Mouse (Mus musculus) MEL (cell line): Measurements from ENCODE around the gene Xpnpep2. TPM values are rescaled to one million over a fixed set of nuclear protein-coding genes. Genes with fewer than 3 reads are reported as not detected.

ENCODE experiments used
- DNase-seq: peaks from one replicate; pipeline ENCODE4 v3.0.0; 2011; ENCODE audit warnings: low read depth, low spot score
- H3K27ac ChIP-seq: 2 replicates; pipeline ENCODE4 v1.5.1; 2012; ENCODE audit warnings: low read depth, mild to moderate bottlenecking, control low read depth, low read length, moderate library complexity; ENCODE audit not compliant: control insufficient read depth
- H3K27me3 ChIP-seq, 2 experiments: fragments of 150-350 bp in 1 of 2; sonication (generic) in 1 of 2; 2 replicates each; pipeline ENCODE4 v1.6.1; 2012; ENCODE audit warnings: low read length in 2 of 2, mild to moderate bottlenecking in 2 of 2, improper control_type of control experiment in 1 of 2, moderate library complexity in 1 of 2; ENCODE audit not compliant: insufficient read depth in 2 of 2, control insufficient read depth in 1 of 2
- H3K36me3 ChIP-seq, 2 experiments: 2 replicates each; pipeline ENCODE4 v1.6.1; 2012 to 2014; ENCODE audit warnings: low read length in 2 of 2, improper control_type of control experiment in 1 of 2, inconsistent platforms in 1 of 2, mild to moderate bottlenecking in 1 of 2; ENCODE audit not compliant: insufficient read depth in 2 of 2, control insufficient read depth in 1 of 2
- H3K4me1 ChIP-seq, 2 experiments: fragments of 150-350 bp in 1 of 2; sonication (generic) in 1 of 2; 2 replicates each; pipeline ENCODE4 v1.6.1; 2012; ENCODE audit warnings: low read length in 2 of 2, improper control_type of control experiment in 1 of 2, mild to moderate bottlenecking in 1 of 2; ENCODE audit not compliant: insufficient read depth in 2 of 2, control insufficient read depth in 1 of 2
- H3K4me3 ChIP-seq, 2 experiments: fragments of 150-350 bp in 1 of 2; sonication (generic) in 1 of 2; 2 replicates each; pipeline ENCODE4 v1.5.1; 2012; ENCODE audit warnings: low read depth in 2 of 2, low read length in 2 of 2, mild to moderate bottlenecking in 2 of 2, moderate library complexity in 2 of 2, control low read depth in 1 of 2, improper control_type of control experiment in 1 of 2; ENCODE audit not compliant: control insufficient read depth in 1 of 2, insufficient read depth in 1 of 2
- H3K79me2 ChIP-seq: 2 replicates; pipeline ENCODE4 v1.6.1; 2012; ENCODE audit warnings: mild to moderate bottlenecking, low read length, moderate library complexity; ENCODE audit not compliant: control insufficient read depth, poor library complexity, insufficient read depth
- H3K9ac ChIP-seq: 2 replicates; pipeline ENCODE4 v1.6.1; 2012; ENCODE audit warnings: low read depth, mild to moderate bottlenecking, control low read depth, low read length, moderate library complexity; ENCODE audit not compliant: control insufficient read depth, poor library complexity, severe bottlenecking
- H3K9me3 ChIP-seq: fragments of 150-350 bp; sonication (generic); replicated peaks from 2 replicates; pipeline ENCODE4 v1.6.1; 2012; ENCODE audit warnings: mild to moderate bottlenecking, low read length, improper control_type of control experiment, moderate library complexity; ENCODE audit not compliant: insufficient read depth
- BHLHE40 ChIP-seq: IDR thresholded peaks from 2 replicates; pipeline ENCODE4 v1.6.1; 2012; ENCODE audit warnings: low read depth, mild to moderate bottlenecking, inconsistent platforms, low read length, improper control_type of control experiment, borderline replicate concordance
- CHD1 ChIP-seq: IDR thresholded peaks from 2 replicates; pipeline ENCODE4 v1.6.1; 2012; ENCODE audit warnings: low read depth, mild to moderate bottlenecking, inconsistent platforms, low read length, improper control_type of control experiment
- CTCF ChIP-seq, 3 experiments: IDR thresholded peaks in 2 of 3; conservative IDR thresholded peaks in 1 of 3; 2 replicates each; pipeline ENCODE4 v1.5.1; 2011 to 2012; ENCODE audit warnings: low read length in 3 of 3, low read depth in 2 of 3, mild to moderate bottlenecking in 2 of 3, improper control_type of control experiment in 1 of 3, inconsistent platforms in 1 of 3, mixed read lengths in 1 of 3, moderate library complexity in 1 of 3; ENCODE audit not compliant: control insufficient read depth in 1 of 3, insufficient read depth in 1 of 3, poor library complexity in 1 of 3, severe bottlenecking in 1 of 3
- EP300 ChIP-seq, 2 experiments: IDR thresholded peaks; 2 replicates each; pipeline ENCODE4 v1.6.1; 2011; ENCODE audit warnings: improper control_type of control experiment in 2 of 2, low read length in 2 of 2, low read depth in 1 of 2, mild to moderate bottlenecking in 1 of 2
- ETS1 ChIP-seq: IDR thresholded peaks from 2 replicates; pipeline ENCODE4 v1.6.1; 2012; ENCODE audit warnings: low read depth, mild to moderate bottlenecking, inconsistent platforms, low read length, improper control_type of control experiment, moderate library complexity
- GATA1 ChIP-seq: IDR thresholded peaks from 2 replicates; pipeline ENCODE4 v1.6.1; 2011; ENCODE audit warnings: low read depth, low read length, improper control_type of control experiment
- JUND ChIP-seq: IDR thresholded peaks from 2 replicates; pipeline ENCODE4 v1.6.1; 2011; ENCODE audit warnings: low read depth, mild to moderate bottlenecking, improper control_type of control experiment, low read length
- MAX ChIP-seq: IDR thresholded peaks from 2 replicates; pipeline ENCODE4 v1.6.1; 2011; ENCODE audit warnings: low read length, improper control_type of control experiment
- MAZ ChIP-seq: IDR thresholded peaks from 2 replicates; pipeline ENCODE4 v1.6.1; 2012; ENCODE audit warnings: low read depth, mild to moderate bottlenecking, inconsistent platforms, low read length, improper control_type of control experiment
- MEF2A ChIP-seq: IDR thresholded peaks from 2 replicates; pipeline ENCODE4 v1.6.1; 2014; ENCODE audit warnings: low read depth, mild to moderate bottlenecking, inconsistent platforms, low read length, improper control_type of control experiment; ENCODE audit not compliant: poor library complexity, insufficient replicate concordance, severe bottlenecking; ENCODE audit errors: extremely low read depth
- MXI1 ChIP-seq: IDR thresholded peaks from 2 replicates; pipeline ENCODE4 v1.6.1; 2011; ENCODE audit warnings: mild to moderate bottlenecking, low read depth, low read length, improper control_type of control experiment
- MYB ChIP-seq: IDR thresholded peaks from 2 replicates; pipeline ENCODE4 v1.6.1; 2011; ENCODE audit warnings: mild to moderate bottlenecking, low read depth, low read length, improper control_type of control experiment
- MYC ChIP-seq: IDR thresholded peaks from 2 replicates; pipeline ENCODE4 v1.6.1; 2011; ENCODE audit warnings: low read depth, mild to moderate bottlenecking, low read length, improper control_type of control experiment, moderate library complexity
- POLR2AphosphoS5 ChIP-seq: IDR thresholded peaks from 2 replicates; pipeline ENCODE4 v1.6.1; 2012; ENCODE audit warnings: low read depth, borderline replicate concordance, mild to moderate bottlenecking, inconsistent platforms, low read length, moderate library complexity, mixed read lengths
- RCOR1 ChIP-seq: IDR thresholded peaks from 2 replicates; pipeline ENCODE4 v1.6.1; 2012; ENCODE audit warnings: low read depth, mild to moderate bottlenecking, inconsistent platforms, low read length, improper control_type of control experiment
- SIN3A ChIP-seq: IDR thresholded peaks from 2 replicates; pipeline ENCODE4 v1.6.1; 2012; ENCODE audit warnings: low read length, improper control_type of control experiment, inconsistent platforms
- SMC3 ChIP-seq: IDR thresholded peaks from 2 replicates; pipeline ENCODE4 v1.6.1; 2011; ENCODE audit warnings: low read depth, low read length, improper control_type of control experiment
- TAL1 ChIP-seq: IDR thresholded peaks from 2 replicates; pipeline ENCODE4 v1.6.1; 2012; ENCODE audit warnings: mild to moderate bottlenecking, inconsistent platforms, low read length, moderate library complexity, mixed read lengths
- TCF12 ChIP-seq: IDR thresholded peaks from 2 replicates; pipeline ENCODE4 v1.6.1; 2014; ENCODE audit warnings: low read depth, mild to moderate bottlenecking, inconsistent platforms, low read length, improper control_type of control experiment, moderate library complexity
- USF1 ChIP-seq: IDR thresholded peaks from 2 replicates; pipeline ENCODE4 v1.6.1; 2014; ENCODE audit warnings: low read depth, mild to moderate bottlenecking, inconsistent platforms, low read length, improper control_type of control experiment, moderate library complexity
- USF2 ChIP-seq, 2 experiments: IDR thresholded peaks; 2 replicates each; pipeline ENCODE4 v1.6.1; 2011 to 2012; ENCODE audit warnings: improper control_type of control experiment in 2 of 2, low read length in 2 of 2, borderline replicate concordance in 1 of 2, inconsistent platforms in 1 of 2, low read depth in 1 of 2, mild to moderate bottlenecking in 1 of 2; ENCODE audit not compliant: insufficient read depth in 1 of 2
- ZC3H11A ChIP-seq: IDR thresholded peaks from 2 replicates; pipeline ENCODE4 v1.6.1; 2012; ENCODE audit warnings: low read depth, mild to moderate bottlenecking, inconsistent platforms, low read length, improper control_type of control experiment
- polyA plus RNA-seq, 2 experiments: library from polyadenylated mRNA; stranded (reverse) in 1 of 2; unstranded in 1 of 2; fragments of >175 nt in 1 of 2; fragments of >200 nt in 1 of 2; gene quantifications; 2 replicates each; pipeline versions ENCODE4 v1.2.1 to v1.2.4; 2012; ENCODE audit warnings: low replicate concordance in 2 of 2, low read depth in 1 of 2; ENCODE audit not compliant: insufficient read length in 2 of 2, insufficient read depth in 1 of 2, missing spikeins in 1 of 2
- total RNA-seq: library from RNA; depleted of rRNA; stranded (reverse); fragments of 300-350 nt; gene quantifications from 2 replicates; pipeline ENCODE4 v1.2.3, GENCODE M21; 2012

Gene Xpnpep2
- total and polyA plus RNA-seq, 3 experiments: 0.31 to 1.9 TPM; not detected in 1

DNA sequence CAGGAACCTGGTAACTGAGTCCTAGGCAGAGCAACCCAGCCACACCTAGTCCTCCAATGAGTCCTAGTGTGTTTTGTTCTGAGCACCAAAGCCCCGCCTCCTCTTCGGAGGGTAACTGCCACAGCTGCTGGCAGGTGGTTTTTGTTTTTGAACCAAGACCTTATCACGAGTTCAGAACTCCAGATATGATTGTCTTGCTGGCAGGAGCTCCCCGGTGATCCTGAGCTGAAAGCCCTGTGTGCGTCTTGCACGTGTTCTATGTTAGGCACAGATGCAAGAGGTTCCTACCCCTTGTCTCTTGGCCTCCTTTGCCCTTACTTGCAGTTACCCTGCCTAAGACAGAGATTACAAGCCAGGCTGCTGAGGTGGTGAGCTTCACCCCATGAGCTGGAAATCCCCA lies 33.0 kb downstream of the Xpnpep2 start:
- no peaks in the 10 kb centered on the region for H3K9me3 ChIP-seq
- TF ChIP-seq MYB (no peak), POLR2AphosphoS5 (no peak), RCOR1 (0 out of 2 replicates have a peak, but pooled peaks have one; percentile 16), GATA1 (0 out of 2 replicates have a peak, but pooled peaks have one; percentile 31), MYC (0 out of 2 replicates have a peak, but pooled peaks have one; percentile 44), USF1 (peak; percentile 44; the same call in 1 of the 2 replicates), ZC3H11A (no peak), CTCF (IDR thresholded peaks at IDR 0.05 in 2 of 3, conservative IDR thresholded peaks at IDR 0.05 in 1 of 3; ENCODE audit: control insufficient read depth in 1 of 3, insufficient read depth in 1 of 3, low read depth in 2 of 3, low read length in 3 of 3, poor library complexity in 1 of 3, severe bottlenecking in 1 of 3) (no peak), TCF12 (peak; percentile 81), MAZ (no peak), BHLHE40 (peak; percentile 90; the same call in 1 of the 2 replicates), JUND (no peak), SMC3 (no peak), MEF2A (no peak), EP300 (IDR thresholded peaks at IDR 0.05; ENCODE audit: low read depth in 1 of 2, low read length in 2 of 2) (peak in 1 of 2 experiments; percentile 56; a peak in 2 of 4 replicates), USF2 (IDR thresholded peaks at IDR 0.05; ENCODE audit: borderline replicate concordance in 1 of 2, insufficient read depth in 1 of 2, low read depth in 1 of 2, low read length in 2 of 2) (no peak), TAL1 (no peak), MAX (peak; percentile 73), CHD1 (no peak), SIN3A (peak; percentile 75), ETS1 (peak; percentile 88), MXI1 (peak; percentile 89)
- H3K9ac ChIP-seq: peak overlapping the region; percentile 53; the same call in 1 of the 2 replicates
- no peaks in the 10 kb centered on the region for H3K79me2 ChIP-seq
- H3K4me1 ChIP-seq: peaks cover 12 to 35% of the 10 kb centered on the region in 2 experiments
- peaks cover 0 to 23% of the 10 kb centered on the region in 2 experiments; a peak in 2 of 4 replicates for H3K36me3 ChIP-seq
- H3K27me3 ChIP-seq: no peaks in the 10 kb centered on the region
- peak overlapping the region; percentile 91 for H3K27ac ChIP-seq
- H3K4me3 ChIP-seq: peak overlapping the region in 1 of 2 experiments; percentile 27; a peak in 3 of 4 replicates
- peak; percentile 70 for DNase-seq
